Mouse (Mus musculus) left cerebral cortex, postnatal 36 days (tissue): ENCODE measurements at regions not wholly inside any gene's neighbourhood (a gene's known extent, or its start where the extent isn't known, plus 50 kb on each side); places are given as distances from the start of the nearest gene placed in this dataset.
A peak's percentile ranks its signal among the peaks of the same experiment; 100 is the strongest.
"Not testable (repeated sequence)": the region's sequence is repeated elsewhere in the genome, so short reads cannot be mapped to it uniquely, and the experiment has no call there.

ENCODE experiments used
- DNase-seq, 2 experiments: peaks; one replicate each; pipeline ENCODE4 v3.0.0; 2021 to 2022; ENCODE audit warnings: low spot score in 2 of 2, mixed read lengths in 1 of 2
- intact Hi-C: fragments of 180-260 bp; cut with DNase I; formaldehyde crosslinking; loops from one replicate; pipeline ENCODE4 v1.15.1; 2025

DNA sequence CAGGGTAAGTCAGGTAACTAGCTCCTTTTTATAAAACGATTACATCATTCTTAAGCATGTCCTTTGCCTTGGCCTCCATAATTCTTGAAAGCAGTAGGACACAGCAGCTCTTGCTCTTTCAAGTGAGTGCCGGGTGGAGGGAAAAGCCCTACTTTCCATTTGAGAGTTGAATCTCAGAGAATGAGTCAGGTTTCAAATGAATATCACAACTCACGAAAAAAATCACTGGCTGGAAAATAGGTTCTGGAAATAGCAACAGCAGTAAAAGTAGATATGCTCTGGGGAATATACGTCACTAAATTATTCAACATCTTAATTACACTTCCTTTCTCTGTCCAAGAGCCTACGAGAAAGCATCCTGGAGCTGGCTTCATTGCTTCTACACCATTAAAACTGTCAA lies 250.5 kb downstream of the Kcnc2 start:
- intact Hi-C loops = no loop called here
- peak in 1 of 2 experiments; percentile 10 for DNase-seq

DNA sequence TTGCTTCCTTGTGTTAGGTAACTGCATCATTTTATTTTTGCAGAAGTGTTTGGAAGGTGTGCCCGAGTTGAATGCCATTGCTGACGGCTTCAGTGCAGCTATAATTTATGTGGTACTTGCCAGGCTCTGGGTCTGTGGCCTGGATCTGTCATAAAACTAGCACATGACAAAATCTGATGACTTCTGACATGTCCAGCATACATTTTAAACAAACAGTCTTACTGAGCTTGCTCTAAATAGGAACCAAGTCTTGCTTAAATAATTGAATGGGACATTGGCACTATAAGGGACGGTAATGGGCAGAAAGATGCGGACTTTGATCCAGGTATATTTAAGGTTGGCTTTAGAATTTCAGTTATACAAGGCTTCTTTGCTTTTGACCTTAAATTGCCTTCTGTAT lies 272.1 kb downstream of the Kcnc2 start:
- intact Hi-C loops = no loop called here
- DNase-seq = no peak

DNA sequence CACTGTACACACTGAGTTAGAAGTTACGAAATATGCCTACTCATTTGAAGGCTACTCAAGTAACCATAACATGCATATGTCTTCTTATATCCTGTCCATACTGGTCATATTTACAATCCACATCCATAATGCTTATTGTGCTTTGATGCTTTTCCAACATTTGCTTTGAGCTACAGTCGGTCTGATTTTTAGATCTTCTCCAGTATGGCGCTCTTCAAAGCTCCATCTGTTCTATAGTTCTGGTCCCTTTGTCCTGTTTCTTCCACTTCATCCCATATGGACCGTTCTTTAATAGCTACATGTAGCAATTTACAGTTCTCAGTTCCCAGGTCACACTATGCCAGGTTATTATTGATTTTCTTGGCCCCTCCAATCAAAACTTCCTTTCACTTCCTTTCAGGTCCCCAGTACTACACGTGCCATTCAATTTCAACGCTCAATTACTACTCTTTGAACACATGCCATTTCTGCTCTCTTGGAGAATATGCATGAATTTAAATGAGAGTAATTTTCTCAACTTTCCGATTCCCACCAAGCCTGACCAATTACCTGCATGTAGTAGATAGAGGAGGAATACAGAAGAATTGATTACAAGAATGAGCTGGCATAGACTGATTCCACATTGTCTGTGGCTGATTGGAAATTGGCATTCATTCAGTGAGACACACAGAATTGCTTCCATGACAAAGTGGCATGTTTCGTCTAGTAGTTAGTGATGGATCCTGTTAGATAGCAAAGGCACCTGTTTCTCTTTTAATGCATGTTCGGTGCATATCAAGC lies 301.0 kb downstream of the Kcnc2 start:
- no peak for DNase-seq
- intact Hi-C loops = no loop called here

DNA sequence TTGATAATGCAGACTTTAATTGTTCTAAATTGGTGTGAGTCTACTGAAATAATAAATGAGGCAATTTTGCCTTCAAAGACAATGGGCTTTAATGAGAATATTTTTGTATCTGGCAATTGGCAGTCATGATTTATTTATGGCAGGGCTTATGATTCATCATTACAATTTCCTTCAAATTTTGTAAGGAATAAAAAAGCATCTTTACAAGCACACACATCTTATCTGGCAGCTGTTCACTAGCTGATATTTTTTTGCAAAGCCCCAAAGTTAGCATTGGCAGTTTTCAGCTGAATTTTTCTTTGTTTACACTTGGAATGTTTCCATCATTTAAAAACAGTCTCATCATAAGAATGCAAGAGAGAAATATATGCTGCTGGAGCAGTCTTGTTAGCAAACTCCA lies 301.6 kb downstream of the Kcnc2 start:
- no peak for DNase-seq

DNA sequence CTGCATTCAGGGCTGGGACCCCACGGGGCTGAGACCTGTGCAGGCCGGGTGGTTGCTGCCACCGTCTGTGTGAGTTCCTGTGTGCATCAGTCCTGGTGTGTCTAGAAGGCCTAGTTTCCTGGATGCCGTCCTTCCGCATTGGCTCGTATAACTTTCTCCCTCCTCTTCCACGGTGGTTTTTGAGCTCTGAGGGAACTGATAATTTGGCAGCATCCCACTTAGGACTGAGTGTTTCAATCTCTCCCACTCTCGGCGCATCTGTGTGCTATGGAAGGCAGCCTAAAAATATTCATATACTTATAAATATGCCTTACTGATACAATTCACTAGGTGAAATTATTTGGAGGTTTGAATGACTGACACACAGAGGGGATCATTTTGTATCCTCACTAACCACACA lies 314.0 kb downstream of the Kcnc2 start:
- intact Hi-C loops = no loop called here
- DNase-seq = peak in 1 of 2 experiments; percentile 3

More for the DNA sequence above, 301.6 kb downstream of the Kcnc2 start:
- intact Hi-C loops = no loop called here

DNA sequence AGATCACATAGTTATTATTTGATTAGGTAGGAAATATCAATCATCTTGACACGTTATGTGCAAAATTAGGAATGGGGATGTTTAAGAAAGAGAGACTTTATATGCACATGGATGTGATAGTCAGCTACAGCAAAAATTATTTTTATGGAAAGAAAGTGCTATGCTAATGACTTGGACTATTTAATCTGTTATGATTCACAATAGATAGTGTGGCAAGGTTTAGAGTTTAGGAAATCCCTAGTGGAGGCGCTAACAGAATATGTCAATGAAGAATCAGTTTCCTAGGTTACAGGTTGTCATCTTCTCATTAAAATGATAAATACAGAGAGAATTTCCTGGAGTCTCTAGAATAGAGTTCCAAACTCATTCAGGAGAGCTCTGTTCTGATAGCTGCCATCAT lies 323.4 kb downstream of the Kcnc2 start:
- no peak for DNase-seq

DNA sequence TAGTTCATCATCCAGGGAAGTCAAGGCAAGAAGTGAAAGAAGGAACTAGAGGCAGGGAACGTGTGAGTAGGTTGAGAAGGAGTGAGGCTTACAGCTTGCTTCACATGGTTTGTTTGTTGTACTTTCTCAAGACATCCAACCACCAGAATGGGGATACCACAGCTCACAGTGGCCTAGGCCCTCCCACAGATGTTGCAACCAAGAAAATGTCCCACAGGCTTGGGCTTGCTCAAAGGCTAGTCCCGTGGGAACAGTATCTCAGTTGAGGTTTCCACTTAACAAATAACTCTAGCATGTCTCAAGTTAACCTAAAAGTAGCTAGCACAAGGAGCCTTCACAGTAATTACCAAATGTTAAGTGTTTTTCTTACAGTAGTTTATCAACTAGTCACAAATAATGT lies 323.2 kb downstream of the Atxn7l3b start:
- no peak for DNase-seq
- intact Hi-C loops = no loop called here

More for the DNA sequence above, 323.4 kb downstream of the Kcnc2 start:
- intact Hi-C loops = no loop called here

DNA sequence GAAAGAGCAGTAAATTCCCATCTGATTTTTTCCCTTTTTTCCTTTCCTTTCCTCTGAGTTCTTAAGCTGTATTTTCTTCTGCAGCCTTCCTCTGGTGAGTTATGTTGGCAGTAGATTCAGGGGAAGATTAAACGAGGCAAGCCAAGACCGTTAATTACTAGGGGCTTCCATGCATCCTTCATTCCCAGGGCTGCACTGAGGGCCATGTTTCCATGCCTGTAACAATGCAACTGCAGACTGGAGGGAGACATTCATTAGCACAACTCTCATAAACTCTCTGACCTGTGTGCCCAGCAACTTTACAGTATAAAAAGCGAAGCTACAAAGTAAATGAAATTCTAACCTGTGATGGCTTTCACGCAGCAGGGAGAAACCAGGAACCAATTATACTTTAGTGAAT lies 321.2 kb downstream of the Atxn7l3b start:
- DNase-seq = no peak
- intact Hi-C loops = no loop called here

DNA sequence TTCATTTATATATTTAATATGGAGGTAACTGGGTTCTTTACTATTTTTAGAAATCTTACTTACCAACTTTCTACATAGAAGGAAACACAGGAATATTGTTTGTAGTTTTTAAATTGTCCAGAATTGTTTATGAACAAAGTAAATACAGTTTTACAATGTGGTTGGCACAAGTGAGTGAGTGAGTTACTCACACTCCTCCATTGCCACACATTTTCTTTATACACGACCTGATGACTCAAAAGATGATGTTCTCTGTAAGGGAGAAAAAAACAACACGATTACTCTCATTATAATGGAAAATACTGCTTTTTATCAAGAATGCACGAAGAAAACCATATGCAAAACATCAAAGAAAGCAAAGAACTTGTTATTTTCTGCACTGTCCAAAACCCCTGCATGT lies 317.1 kb downstream of the Atxn7l3b start:
- no peak for DNase-seq
- intact Hi-C loops = no loop called here

DNA sequence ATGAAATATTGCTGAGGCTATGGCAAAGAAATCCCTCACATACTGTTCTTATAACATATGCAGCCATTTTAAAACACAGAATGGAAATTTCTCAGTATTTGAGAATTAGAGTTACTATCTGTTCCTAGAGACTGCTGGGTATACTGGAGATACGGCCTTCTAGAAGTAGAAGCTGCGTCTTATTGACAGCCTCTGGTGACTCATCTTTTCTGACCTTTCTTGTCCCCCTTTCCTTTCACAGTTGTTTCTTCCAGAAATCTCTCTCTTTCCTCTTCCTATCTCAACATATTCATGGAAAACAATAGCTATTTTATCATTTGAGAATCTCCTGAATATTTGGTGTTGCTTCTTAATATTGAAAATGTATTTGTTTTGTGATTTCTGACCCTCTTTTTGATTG lies 315.1 kb downstream of the Atxn7l3b start:
- intact Hi-C loops = no loop called here
- no peak for DNase-seq

DNA sequence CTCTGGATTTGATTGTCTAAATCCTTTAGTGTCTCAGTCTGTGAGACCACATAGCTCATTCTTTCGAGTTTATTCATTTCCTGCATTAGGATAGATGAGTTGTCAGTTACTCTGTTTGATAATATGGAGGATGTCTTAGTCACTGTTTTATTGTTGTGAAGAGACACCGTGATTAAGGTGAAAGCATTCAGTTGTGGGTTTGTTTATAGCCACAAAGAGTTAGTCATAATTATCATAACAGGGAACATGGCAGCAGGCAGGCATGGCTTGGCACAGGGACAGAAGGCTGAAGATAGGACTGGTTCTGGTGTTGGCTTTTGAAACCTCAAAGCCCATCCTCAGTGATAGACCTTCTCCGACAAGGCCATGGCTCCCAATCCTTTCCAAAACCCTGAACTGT lies 314.6 kb downstream of the Atxn7l3b start:
- intact Hi-C loops = no loop called here
- no peak for DNase-seq

DNA sequence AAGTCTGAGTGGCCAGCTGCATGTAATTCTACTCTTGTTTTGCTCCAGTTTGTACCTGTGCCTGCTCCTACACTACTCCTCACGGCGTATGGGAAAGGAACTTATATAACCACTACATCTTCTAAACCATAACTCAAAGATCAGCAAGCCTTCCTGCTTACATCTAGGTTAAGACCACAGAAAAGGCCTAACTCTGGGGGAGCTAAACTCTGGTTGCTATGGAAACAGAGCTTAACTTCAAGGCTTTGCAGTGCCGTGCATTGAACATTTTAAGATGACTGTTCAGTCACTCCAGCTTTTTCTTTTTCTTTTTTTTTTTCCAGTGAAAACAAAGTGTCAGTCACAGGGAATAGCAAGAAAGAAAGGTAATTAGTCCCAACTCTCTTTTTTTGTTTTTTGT lies 309.1 kb downstream of the Atxn7l3b start:
- DNase-seq = no peak

DNA sequence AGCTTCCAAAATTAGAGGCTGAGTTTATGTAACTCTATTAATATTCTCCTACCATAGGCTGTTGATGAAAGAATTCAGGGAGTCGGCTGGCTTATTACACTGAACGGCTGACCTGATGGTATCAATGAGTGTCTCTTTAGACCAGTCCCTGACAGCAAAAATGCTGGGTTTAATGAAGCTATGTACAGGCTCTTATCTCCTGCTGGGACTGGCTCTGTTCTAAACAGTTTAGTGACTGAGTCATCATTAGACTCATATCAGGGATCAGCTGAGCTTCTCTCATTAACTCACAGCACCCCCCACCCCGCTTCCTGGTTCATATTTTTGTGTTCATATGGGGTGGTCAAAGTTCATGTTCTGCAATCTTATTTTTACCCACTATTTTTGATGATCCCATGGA lies 299.0 kb downstream of the Atxn7l3b start:
- intact Hi-C loops = no loop called here
- no peak for DNase-seq

More for the DNA sequence above, 309.1 kb downstream of the Atxn7l3b start:
- intact Hi-C loops = no loop called here

DNA sequence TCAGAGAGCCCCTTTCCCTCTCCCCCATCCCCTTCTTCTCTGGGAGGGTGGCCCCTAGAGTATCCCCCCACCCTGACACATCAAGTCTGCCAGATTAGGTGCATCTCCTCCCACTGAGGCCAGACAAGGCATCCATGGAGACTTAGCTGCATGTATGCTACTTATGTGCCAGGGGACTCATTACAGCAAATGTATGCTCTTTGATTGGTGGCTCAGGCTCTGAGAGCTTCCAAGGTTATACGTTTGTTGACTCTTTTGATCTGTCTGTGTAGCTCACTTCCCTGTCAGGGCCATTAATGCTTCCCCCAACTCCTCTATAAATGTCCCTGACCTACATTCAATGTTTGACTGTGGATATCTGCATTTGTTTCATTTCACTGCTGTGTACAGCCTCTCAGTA lies 293.6 kb downstream of the Atxn7l3b start:
- DNase-seq = no peak
- intact Hi-C loops = no loop called here

DNA sequence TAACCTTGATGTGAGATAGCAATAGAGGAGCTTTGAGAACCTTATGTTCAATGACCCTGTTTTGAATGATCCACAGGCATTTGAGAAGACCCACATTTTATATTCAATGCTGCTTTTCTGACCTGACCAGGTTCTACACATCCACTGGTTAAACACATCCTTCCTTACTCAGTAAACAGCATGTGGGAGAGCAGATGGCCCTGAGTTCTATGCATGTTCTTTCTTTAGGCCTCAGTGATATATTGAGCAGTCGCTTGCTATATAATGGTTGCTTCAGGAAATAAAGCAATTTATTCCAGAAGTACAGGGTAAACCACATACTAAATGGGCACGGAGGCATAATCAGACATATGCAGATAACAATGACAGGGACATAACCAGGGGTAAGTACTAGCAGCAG lies 292.2 kb downstream of the Atxn7l3b start:
- DNase-seq = no peak
- intact Hi-C loops = no loop called here

DNA sequence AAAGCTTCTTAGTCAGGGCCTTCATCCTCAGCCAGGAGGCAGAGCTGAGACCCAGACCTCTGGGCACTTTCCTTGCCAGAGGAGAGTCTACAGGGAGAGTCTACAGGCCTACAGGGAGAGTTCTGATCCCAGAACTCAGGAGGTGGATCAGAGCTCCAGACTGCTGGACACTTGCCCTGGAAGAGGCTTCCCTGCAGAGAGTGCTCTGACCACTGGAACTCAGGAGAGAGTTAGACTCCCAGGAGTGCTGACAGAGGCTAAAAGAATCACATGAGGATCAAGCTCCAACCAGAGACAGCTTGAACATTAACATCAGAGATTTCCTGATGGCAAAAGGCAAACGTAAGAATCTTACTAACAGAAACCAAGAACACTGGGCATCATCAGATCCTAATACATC lies 288.2 kb downstream of the Atxn7l3b start:
- intact Hi-C loops = not testable (repeated sequence)

DNA sequence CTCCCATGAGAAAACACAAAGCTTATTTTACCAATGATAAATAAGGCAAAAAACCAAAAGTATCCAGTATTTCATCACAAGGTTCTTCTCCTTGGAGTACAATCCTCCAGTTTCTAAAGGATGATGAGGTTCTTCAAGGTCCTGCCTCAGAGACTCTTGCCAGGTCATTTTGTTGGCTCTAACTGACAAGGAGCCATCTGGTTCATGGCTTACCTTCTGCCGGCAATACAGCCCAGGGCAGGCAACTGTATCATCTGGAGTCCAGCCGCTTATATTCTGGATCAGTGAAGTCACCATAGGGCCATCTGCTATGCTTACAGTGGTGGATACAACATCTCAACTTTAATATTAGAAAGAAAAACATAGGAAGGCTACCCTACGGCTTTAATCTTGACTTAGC lies 279.8 kb downstream of the Atxn7l3b start:
- no peak for DNase-seq
- intact Hi-C loops = no loop called here

More for the DNA sequence above, 288.2 kb downstream of the Atxn7l3b start:
- DNase-seq = not testable (repeated sequence)
